Mouse (Mus musculus) small intestine, adult 2 months (tissue): ENCODE data around the gene Gid8.

Experiments
- CTCF ChIP-seq: fragments of 200-500 bp; IDR thresholded peaks from 2 replicates; pipeline ENCODE4 v1.5.1; 2012; ENCODE audit warnings: low read depth, mild to moderate bottlenecking, control low read depth, inconsistent platforms, low read length, moderate library complexity, mixed read lengths; ENCODE audit not compliant: insufficient replicate concordance, insufficient read length; ENCODE audit errors: extremely low read depth
- POLR2A ChIP-seq: fragments of 200-500 bp; IDR thresholded peaks from 2 replicates; pipeline ENCODE4 v1.6.1; 2012; ENCODE audit warnings: low read depth, mild to moderate bottlenecking, control low read depth, inconsistent platforms, low read length, moderate library complexity

- TF ChIP-seq POLR2A (no peak), CTCF (no peak)
These were observed 1.6 kb downstream of the Gid8 start for GRCm38 (mm10) chr2:180711527-180711926.
